Mouse (Mus musculus) cerebellum, adult (tissue): ENCODE measurements around the gene Ckap5.
A peak's percentile ranks its signal among the peaks of the same experiment; 100 is the strongest.

Source experiments
- ATAC-seq: cut with Nextera tagmentation; 2 replicates; pipeline ENCODE4 v1.9.2; 2017; ENCODE audit warnings: mild to moderate bottlenecking, moderate library complexity, mixed read lengths; ENCODE audit not compliant: insufficient number of reproducible peaks, low FRiP score, low TSS enrichment

The Ckap5 gene

GRCm38 (mm10) chr2:91650360-91650995 is 123.9 kb downstream of the Ckap5 start:
- peak; percentile 1; the same call in 1 of the 2 replicates for ATAC-seq

GRCm38 (mm10) chr2:91651458-91652258 is 125.1 kb downstream of the Ckap5 start:
- ATAC-seq = no peak

- ATAC-seq = no peak
Measured at GRCm38 (mm10) chr2:91652863-91653262, 126.3 kb downstream of the Ckap5 start.

- ATAC-seq = no peak
Measured at GRCm38 (mm10) chr2:91655388-91655787, 128.8 kb downstream of the Ckap5 start.

- ATAC-seq = no peak
Measured at GRCm38 (mm10) chr2:91655827-91656226, 129.3 kb downstream of the Ckap5 start.

- ATAC-seq = no peak
Measured at GRCm38 (mm10) chr2:91656774-91657173, 130.2 kb downstream of the Ckap5 start.

GRCm38 (mm10) chr2:91659657-91660056 is 133.1 kb downstream of the Ckap5 start:
- ATAC-seq = no peak

GRCm38 (mm10) chr2:91660981-91661380 is 134.4 kb downstream of the Ckap5 start:
- no peak for ATAC-seq

- no peak for ATAC-seq
Measured at GRCm38 (mm10) chr2:91664780-91665179, 138.2 kb downstream of the Ckap5 start.

- ATAC-seq = no peak
Measured at GRCm38 (mm10) chr2:91666386-91666910, 139.9 kb downstream of the Ckap5 start.

- ATAC-seq = no peak
Measured at GRCm38 (mm10) chr2:91667747-91668146, 141.2 kb downstream of the Ckap5 start.

GRCm38 (mm10) chr2:91669326-91669725 is 142.8 kb downstream of the Ckap5 start:
- no peak for ATAC-seq

- ATAC-seq = no peak
Measured at GRCm38 (mm10) chr2:91670038-91670437, 143.5 kb downstream of the Ckap5 start.
